Mouse (Mus musculus) stomach, embryonic 15.5 days (tissue): ENCODE data around the gene Slc37a1. TPM values are rescaled to one million over a fixed set of nuclear protein-coding genes. Genes with fewer than 3 reads are reported as not detected.

Experiments
- ATAC-seq: fragments of 200-750 bp; cut with Nextera tagmentation; 2 replicates; pipeline ENCODE4 v1.8.0; 2017; ENCODE audit warnings: low read depth, moderate number of reproducible peaks, moderate TSS enrichment; ENCODE audit not compliant: insufficient read depth, low FRiP score
- H3K27ac ChIP-seq: fragments of 300-500 bp; sonication (generic); 2 replicates; pipeline ENCODE4 v1.5.1; 2015; ENCODE audit warnings: mild to moderate bottlenecking, inconsistent platforms
- H3K27me3 ChIP-seq: fragments of 300-500 bp; sonication (generic); replicated peaks from 2 replicates; pipeline ENCODE4 v1.6.1; 2015; ENCODE audit warnings: inconsistent platforms
- H3K36me3 ChIP-seq: fragments of 300-500 bp; sonication (generic); 2 replicates; pipeline ENCODE4 v1.6.1; 2015; ENCODE audit warnings: inconsistent platforms
- H3K4me1 ChIP-seq: fragments of 300-500 bp; sonication (generic); 2 replicates; pipeline ENCODE4 v1.6.1; 2015; ENCODE audit warnings: inconsistent platforms
- H3K4me2 ChIP-seq: fragments of 300-500 bp; sonication (generic); 2 replicates; pipeline ENCODE4 v1.6.1; 2015; ENCODE audit warnings: mild to moderate bottlenecking, inconsistent platforms
- H3K4me3 ChIP-seq: fragments of 300-500 bp; sonication (generic); replicated peaks from 2 replicates; pipeline ENCODE4 v1.5.1; 2015; ENCODE audit warnings: inconsistent platforms
- H3K9ac ChIP-seq: fragments of 300-500 bp; sonication (generic); 2 replicates; pipeline ENCODE4 v1.6.1; 2015; ENCODE audit warnings: inconsistent platforms
- H3K9me3 ChIP-seq: fragments of 300-500 bp; sonication (generic); 2 replicates; pipeline ENCODE4 v1.6.1; 2016; ENCODE audit warnings: inconsistent platforms
- WGBS: fragments of 180-500 bp; shearing (Covaris S2); methylation state at CpG from one replicate; pipeline ENCODE4 v1.1.7; 2015; 5-methylcytosine and 5-hydroxymethylcytosine counted together
- polyA plus RNA-seq: library from polyadenylated mRNA; unstranded; fragments of >200 nt; fragmentation: Nextera tagmentation; extraction: Ambion mirVana; gene quantifications from 2 replicates; pipeline ENCODE4 v1.2.1, GENCODE M21; 2015

Gene Slc37a1
- polyA plus RNA-seq, 1 experiment from 2014 or later = 14.9 TPM

DNA sequence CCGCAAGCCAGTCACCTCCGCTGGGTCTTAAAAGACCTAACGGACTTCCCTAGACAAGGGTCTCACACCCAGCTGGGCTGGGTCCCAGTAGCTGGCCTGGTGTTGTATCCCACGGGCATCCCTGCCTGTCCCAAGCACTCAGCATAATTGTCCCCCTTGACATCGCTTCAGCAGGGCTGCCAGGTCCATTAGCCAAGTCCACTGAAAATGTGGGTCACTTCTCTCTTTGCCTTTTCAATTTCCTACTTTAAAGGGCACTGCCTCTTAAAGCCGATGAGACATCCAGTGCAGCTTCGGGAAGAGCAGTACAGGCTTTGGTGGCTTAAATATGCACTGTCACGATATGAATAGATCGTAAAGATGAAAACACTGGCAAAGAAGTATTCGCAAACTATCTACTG is 91.8 kb downstream of the Slc37a1 start:
- no peaks in the 10 kb centered on the region for H3K36me3 ChIP-seq
- WGBS = 73% methylated on average over 10 of the region's 10 CpGs

GRCm38 (mm10) chr17:31379086-31379485 is 92.5 kb downstream of the Slc37a1 start:
- no peak overlapping the region for H3K4me2 ChIP-seq
- 55% methylated on average over 2 of the region's 2 CpGs for WGBS
- H3K4me3 ChIP-seq = no peak overlapping the region
- no peak for ATAC-seq
- no peak overlapping the region for H3K9ac ChIP-seq
- H3K27ac ChIP-seq = no peak overlapping the region
- H3K9me3 ChIP-seq = no peaks in the 10 kb centered on the region
- peaks cover 5% of the 10 kb centered on the region; the same call in 1 of the 2 replicates for H3K4me1 ChIP-seq
- H3K27me3 ChIP-seq = no peaks in the 10 kb centered on the region
- no peaks in the 10 kb centered on the region for H3K36me3 ChIP-seq

More for the DNA sequence above, 91.8 kb downstream of the Slc37a1 start:
- Histone ChIP-seq H3K4me2 (no peak overlapping the region), H3K9me3 (no peaks in the 10 kb centered on the region), H3K4me3 (no peak overlapping the region), H3K27me3 (no peaks in the 10 kb centered on the region), H3K4me1 (peaks cover 2% of the 10 kb centered on the region; the same call in 1 of the 2 replicates), H3K9ac (no peak overlapping the region), H3K27ac (no peak overlapping the region)
- no peak for ATAC-seq

- Histone ChIP-seq H3K4me3 (no peak overlapping the region), H3K27me3 (no peaks in the 10 kb centered on the region), H3K4me1 (peaks cover 11% of the 10 kb centered on the region), H3K9ac (no peak overlapping the region), H3K36me3 (no peaks in the 10 kb centered on the region), H3K9me3 (no peaks in the 10 kb centered on the region), H3K4me2 (no peak overlapping the region), H3K27ac (no peak overlapping the region)
- ATAC-seq = no peak
- 57% methylated on average over 8 of the region's 8 CpGs for WGBS
Observed at GRCm38 (mm10) chr17:31379863-31380262, 93.3 kb downstream of the Slc37a1 start.

GRCm38 (mm10) chr17:31383320-31383719 is 96.7 kb downstream of the Slc37a1 start:
- Histone ChIP-seq H3K4me2 (no peak overlapping the region), H3K27ac (no peak overlapping the region), H3K9me3 (no peaks in the 10 kb centered on the region), H3K4me3 (no peak overlapping the region), H3K36me3 (no peaks in the 10 kb centered on the region), H3K4me1 (peaks cover 29% of the 10 kb centered on the region), H3K27me3 (no peaks in the 10 kb centered on the region), H3K9ac (no peak overlapping the region)
- ATAC-seq = no peak
- WGBS = 65% methylated on average over 6 of the region's 6 CpGs

- H3K4me1 ChIP-seq = peaks cover 44% of the 10 kb centered on the region
Observed at GRCm38 (mm10) chr17:31384968-31385627, 98.5 kb downstream of the Slc37a1 start.

DNA sequence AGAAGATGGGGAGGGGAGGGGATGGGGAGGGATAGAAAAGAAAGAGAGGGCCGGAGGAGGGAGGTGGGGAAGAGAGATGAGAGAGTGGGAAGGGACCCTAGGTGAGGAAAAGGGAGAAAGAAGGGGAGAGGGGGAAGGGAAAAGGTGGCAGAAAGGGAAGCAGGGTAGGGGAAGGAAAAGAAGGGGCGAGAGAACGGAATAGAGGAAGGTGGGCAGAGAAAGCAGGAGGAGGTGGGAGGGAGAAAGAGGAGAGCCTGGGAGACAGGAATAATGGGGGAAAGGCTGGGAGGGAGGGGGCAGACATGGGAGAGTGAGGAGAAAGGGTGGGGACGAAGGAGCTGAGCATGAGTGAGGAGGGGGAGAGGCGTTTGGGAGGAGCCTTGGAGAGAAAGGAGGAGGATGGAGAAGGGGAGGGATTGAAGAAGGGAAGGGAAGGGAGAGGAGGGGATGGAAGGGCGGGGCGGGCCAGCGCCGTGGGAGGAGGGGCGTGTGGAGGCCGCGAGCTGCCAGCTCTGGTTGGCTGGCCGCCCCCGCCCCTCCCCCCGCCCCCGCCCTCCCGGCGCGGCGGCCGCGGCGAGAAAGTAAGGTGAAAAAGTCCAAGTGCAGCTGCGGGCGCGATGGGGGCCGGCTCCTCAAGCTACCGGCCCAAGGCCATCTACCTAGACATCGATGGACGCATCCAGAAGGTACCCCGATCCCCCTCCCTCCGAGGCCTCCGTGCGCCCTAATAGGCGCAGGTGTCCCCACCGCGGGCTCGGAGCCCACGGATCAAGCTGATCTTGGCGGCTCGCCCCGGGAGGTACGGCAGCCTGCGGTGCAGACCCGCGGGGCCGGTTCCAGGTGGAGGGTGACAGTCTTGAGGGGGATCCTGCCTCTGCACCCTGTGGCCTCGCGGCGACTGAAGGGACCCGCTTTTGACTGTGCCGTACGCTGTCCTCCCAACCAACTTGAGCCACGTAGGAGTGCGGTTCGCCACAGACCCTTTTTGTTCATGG is 99.4 kb downstream of the Slc37a1 start, which contains the start of gene Pde9a:
Gene Pde9a, plus strand, starts transcription at position 540 of the 995 bp plus-strand sequence.
- H3K36me3 ChIP-seq = no peaks in the 10 kb centered on the region
- WGBS = 1% methylated on average over 41 of the region's 56 CpGs

More at GRCm38 (mm10) chr17:31384968-31385627, 98.5 kb downstream of the Slc37a1 start:
- no peak for ATAC-seq
- H3K27me3 ChIP-seq = no peaks in the 10 kb centered on the region
- H3K36me3 ChIP-seq = no peaks in the 10 kb centered on the region
- 21% methylated on average over 8 of the region's 8 CpGs for WGBS
- H3K9ac ChIP-seq = no peak overlapping the region
- peak overlapping the region; percentile 93 for H3K4me2 ChIP-seq
- H3K9me3 ChIP-seq = no peaks in the 10 kb centered on the region
- H3K27ac ChIP-seq = peak overlapping the region; percentile 81
- no peak overlapping the region for H3K4me3 ChIP-seq

GRCm38 (mm10) chr17:31386766-31387275 is 100.2 kb downstream of the Slc37a1 start:
- Histone ChIP-seq H3K9ac (peak overlapping the region; percentile 78), H3K27ac (no peak overlapping the region), H3K4me2 (peak overlapping the region; percentile 93), H3K36me3 (no peaks in the 10 kb centered on the region), H3K4me3 (peak overlapping the region; percentile 81), H3K27me3 (no peaks in the 10 kb centered on the region), H3K9me3 (no peaks in the 10 kb centered on the region), H3K4me1 (peaks cover 50% of the 10 kb centered on the region)
- WGBS = 14% methylated on average over 7 of the region's 7 CpGs
- ATAC-seq = no peak

More for the DNA sequence above, 99.4 kb downstream of the Slc37a1 start, which contains the start of gene Pde9a:
- H3K9me3 ChIP-seq = no peaks in the 10 kb centered on the region
- H3K4me3 ChIP-seq = peak within 1 kb of the TSS; percentile 81
- H3K9ac ChIP-seq = peak within 1 kb of the TSS; percentile 78
- H3K4me2 ChIP-seq = peak within 1 kb of the TSS; percentile 93
- H3K27ac ChIP-seq = peak within 1 kb of the TSS; percentile 81
- ATAC-seq = peak; percentile 77
- no peaks in the 10 kb centered on the region for H3K27me3 ChIP-seq
- peaks cover 44% of the 10 kb centered on the region for H3K4me1 ChIP-seq

- Histone ChIP-seq H3K4me3 (no peak overlapping the region), H3K9ac (no peak overlapping the region), H3K27me3 (no peaks in the 10 kb centered on the region), H3K27ac (0 out of 2 replicates have a peak overlapping the region, but pooled peaks have one; percentile 16), H3K4me1 (peaks cover 55% of the 10 kb centered on the region), H3K9me3 (no peaks in the 10 kb centered on the region), H3K36me3 (no peaks in the 10 kb centered on the region), H3K4me2 (peak overlapping the region; percentile 16; the same call in 1 of the 2 replicates)
- 85% methylated on average over 3 of the region's 3 CpGs for WGBS
- ATAC-seq = no peak
Observed at GRCm38 (mm10) chr17:31389432-31390050, 102.9 kb downstream of the Slc37a1 start.

DNA sequence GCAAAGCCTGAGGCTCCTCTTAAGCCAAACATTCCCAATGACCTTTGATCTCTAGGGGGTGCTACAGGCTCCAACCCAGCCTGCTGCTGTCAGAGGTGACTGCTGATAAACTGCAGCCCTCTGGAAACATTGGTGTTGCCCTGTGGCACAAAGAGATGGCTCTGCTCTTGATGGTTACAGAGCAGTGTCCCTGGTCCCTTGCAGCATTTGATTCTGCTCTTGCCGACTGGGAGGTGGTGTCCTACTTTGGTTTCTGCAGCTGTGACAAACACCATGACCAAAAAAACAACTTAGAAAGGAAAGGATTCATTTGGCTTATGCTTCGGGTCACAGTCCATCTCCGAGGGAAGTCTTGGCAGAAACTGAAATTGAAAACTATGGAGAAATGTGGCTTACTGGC is 104.9 kb downstream of the Slc37a1 start:
- peaks cover 43% of the 10 kb centered on the region for H3K4me1 ChIP-seq
- H3K27me3 ChIP-seq = no peaks in the 10 kb centered on the region

GRCm38 (mm10) chr17:31392041-31392440 is 105.4 kb downstream of the Slc37a1 start:
- no peak for ATAC-seq
- Histone ChIP-seq H3K27ac (no peak overlapping the region), H3K4me1 (peaks cover 40% of the 10 kb centered on the region), H3K4me3 (no peak overlapping the region), H3K27me3 (no peaks in the 10 kb centered on the region), H3K9me3 (no peaks in the 10 kb centered on the region), H3K9ac (no peak overlapping the region), H3K4me2 (no peak overlapping the region), H3K36me3 (no peaks in the 10 kb centered on the region)
- 79% methylated on average over 5 of the region's 5 CpGs for WGBS

More for the DNA sequence above, 104.9 kb downstream of the Slc37a1 start:
- H3K9me3 ChIP-seq = no peaks in the 10 kb centered on the region
- no peak overlapping the region for H3K9ac ChIP-seq
- H3K36me3 ChIP-seq = no peaks in the 10 kb centered on the region
- H3K4me2 ChIP-seq = no peak overlapping the region
- no peak overlapping the region for H3K27ac ChIP-seq
- no peak for ATAC-seq
- H3K4me3 ChIP-seq = no peak overlapping the region
- 57% methylated on average over 3 of the region's 3 CpGs for WGBS

DNA sequence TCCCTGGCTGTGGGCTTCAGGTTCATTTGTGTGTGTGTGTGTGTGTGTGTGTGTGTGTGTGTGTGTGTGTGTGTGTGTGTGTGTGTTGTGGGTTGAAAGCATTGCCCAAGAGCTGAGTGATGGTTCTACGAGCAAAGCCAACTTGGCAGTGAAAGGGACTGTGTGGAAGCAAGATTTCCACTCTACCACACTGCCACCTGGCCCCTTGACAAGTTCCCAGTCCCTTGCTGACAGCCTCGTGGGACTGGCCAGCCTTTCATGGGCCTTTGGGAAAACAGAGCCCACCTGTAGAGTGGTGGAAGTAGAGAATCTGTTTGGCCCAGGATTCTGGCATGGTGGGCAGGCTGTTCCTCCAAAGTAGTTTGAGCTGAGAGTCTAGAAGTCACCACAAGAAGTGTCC is 107.2 kb downstream of the Slc37a1 start:
- Histone ChIP-seq H3K4me2 (no peak overlapping the region), H3K27ac (no peak overlapping the region), H3K4me1 (peaks cover 29% of the 10 kb centered on the region), H3K36me3 (no peaks in the 10 kb centered on the region), H3K4me3 (no peak overlapping the region), H3K27me3 (no peaks in the 10 kb centered on the region), H3K9me3 (no peaks in the 10 kb centered on the region), H3K9ac (no peak overlapping the region)
- no peak for ATAC-seq
- 68% methylated on average over 2 of the region's 2 CpGs for WGBS
